Mouse (Mus musculus) embryonic facial prominence, embryonic 13.5 days (tissue): ENCODE data around the gene Lyrm2. TPM values are rescaled to one million over a fixed set of nuclear protein-coding genes. Genes with fewer than 3 reads are reported as not detected.
A peak's percentile ranks its signal among the peaks of the same experiment; 100 is the strongest.

Experiments
- ATAC-seq: fragments of 200-750 bp; cut with Nextera tagmentation; 2 replicates; pipeline ENCODE4 v1.8.0; 2017; ENCODE audit warnings: low read depth; ENCODE audit not compliant: insufficient number of reproducible peaks, insufficient read depth, low FRiP score, low TSS enrichment
- H3K27ac ChIP-seq: fragments of 300-500 bp; sonication (generic); 2 replicates; pipeline ENCODE4 v1.5.1; 2015; ENCODE audit warnings: moderate library complexity, mild to moderate bottlenecking, inconsistent platforms
- H3K27me3 ChIP-seq: fragments of 300-500 bp; sonication (generic); 2 replicates; pipeline ENCODE4 v1.6.1; 2015; ENCODE audit warnings: mild to moderate bottlenecking, inconsistent platforms
- H3K36me3 ChIP-seq: fragments of 300-500 bp; sonication (generic); 2 replicates; pipeline ENCODE4 v1.6.1; 2015; ENCODE audit warnings: mild to moderate bottlenecking, inconsistent platforms
- H3K4me1 ChIP-seq: fragments of 300-500 bp; sonication (generic); 2 replicates; pipeline ENCODE4 v1.6.1; 2015; ENCODE audit warnings: inconsistent platforms
- H3K4me2 ChIP-seq: fragments of 300-500 bp; sonication (generic); 2 replicates; pipeline ENCODE4 v1.6.1; 2015; ENCODE audit warnings: moderate library complexity, mild to moderate bottlenecking, inconsistent platforms
- H3K4me3 ChIP-seq: fragments of 300-500 bp; sonication (generic); 2 replicates; pipeline ENCODE4 v1.5.1; 2015; ENCODE audit warnings: mild to moderate bottlenecking, inconsistent platforms
- H3K9ac ChIP-seq: fragments of 300-500 bp; sonication (generic); 2 replicates; pipeline ENCODE4 v1.6.1; 2015; ENCODE audit warnings: mild to moderate bottlenecking, inconsistent platforms
- H3K9me3 ChIP-seq: fragments of 300-500 bp; sonication (generic); 2 replicates; pipeline ENCODE4 v1.6.1; 2016; ENCODE audit warnings: inconsistent platforms
- WGBS: fragments of 180-500 bp; shearing (Covaris S2); methylation state at CpG from one replicate; pipeline ENCODE4 v1.1.7; 2015; ENCODE audit warnings: mixed read lengths; 5-methylcytosine and 5-hydroxymethylcytosine counted together
- polyA plus RNA-seq: library from polyadenylated mRNA; unstranded; fragments of >200 nt; fragmentation: Nextera tagmentation; extraction: Ambion mirVana; gene quantifications from 2 replicates; pipeline ENCODE4 v1.2.1, GENCODE M21; 2015

Gene Lyrm2
- polyA plus RNA-seq, 1 experiment from 2014 or later, result 136 TPM

DNA sequence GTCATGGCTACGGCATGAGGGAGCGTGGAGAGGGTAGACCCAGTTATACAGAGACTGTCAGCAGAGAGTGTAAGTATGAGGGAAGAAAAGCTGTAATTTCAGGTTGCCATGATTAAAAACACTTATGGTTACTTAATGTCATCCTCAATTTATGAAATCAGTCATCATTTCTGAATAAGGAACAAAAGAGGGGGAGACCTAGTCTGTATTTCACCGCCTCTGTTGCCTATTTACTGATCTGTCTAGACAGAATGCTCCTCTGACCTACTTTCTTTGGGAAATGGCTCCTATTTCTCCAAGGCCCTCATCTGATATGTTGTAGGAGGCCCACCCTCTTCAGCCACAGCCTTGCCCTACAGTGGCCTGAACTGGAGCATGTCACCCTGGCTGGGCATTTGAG lies 20.6 kb downstream of the Lyrm2 start:
- Histone ChIP-seq H3K4me3 (no peak overlapping the region), H3K9ac (no peak overlapping the region), H3K27ac (no peak overlapping the region), H3K9me3 (no peaks in the 10 kb centered on the region), H3K4me1 (no peaks in the 10 kb centered on the region), H3K4me2 (no peak overlapping the region), H3K36me3 (no peaks in the 10 kb centered on the region; the same call in 1 of the 2 replicates), H3K27me3 (no peaks in the 10 kb centered on the region)
- WGBS, result 79% methylated on average over 3 of the region's 3 CpGs
- ATAC-seq, result no peak

DNA sequence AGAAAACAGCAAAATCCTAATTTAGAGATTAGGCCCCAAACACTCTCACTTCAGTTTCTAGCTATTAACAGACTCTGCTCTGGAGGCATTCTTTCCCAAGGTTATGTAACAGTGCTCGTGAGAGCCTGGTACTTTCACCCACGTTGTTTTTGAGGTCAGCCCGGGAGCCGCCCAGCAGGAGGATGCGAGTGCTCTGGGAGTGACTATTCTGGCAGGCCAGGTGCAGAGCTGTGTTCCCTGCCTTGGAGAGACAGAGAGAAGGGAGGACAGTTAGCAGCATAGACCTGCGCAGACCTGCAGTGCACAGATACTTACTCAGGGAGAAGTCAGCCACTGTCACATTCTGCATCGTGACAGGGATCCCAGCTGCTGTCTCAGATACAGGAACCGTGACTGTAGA lies 24.2 kb downstream of the Lyrm2 start:
- no peak overlapping the region for H3K27ac ChIP-seq
- no peak for ATAC-seq
- H3K9me3 ChIP-seq, result no peaks in the 10 kb centered on the region
- no peaks in the 10 kb centered on the region for H3K27me3 ChIP-seq
- no peaks in the 10 kb centered on the region for H3K4me1 ChIP-seq
- H3K9ac ChIP-seq, result no peak overlapping the region
- 61% methylated on average over 8 of the region's 8 CpGs for WGBS
- no peaks in the 10 kb centered on the region for H3K36me3 ChIP-seq
- no peak overlapping the region for H3K4me3 ChIP-seq
- H3K4me2 ChIP-seq, result no peak overlapping the region

DNA sequence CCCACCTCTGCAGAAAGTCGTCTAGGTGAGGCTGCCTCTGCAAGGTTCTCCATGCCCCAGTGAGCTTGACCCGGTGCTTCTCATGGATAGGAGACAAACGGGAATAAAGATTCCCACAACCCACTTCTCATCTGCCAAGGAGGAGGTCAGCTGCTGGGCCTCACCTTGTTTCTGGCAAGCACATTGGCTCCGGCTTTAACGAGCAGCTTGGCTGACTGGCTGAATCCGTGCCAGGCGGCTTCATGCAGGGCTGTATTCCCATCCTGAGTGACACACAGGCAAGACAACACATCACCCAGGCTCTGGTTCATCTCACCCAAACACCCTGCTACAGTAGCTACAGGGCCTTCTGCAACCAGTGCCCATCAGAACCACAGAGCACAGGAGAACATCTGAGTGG lies 26.9 kb downstream of the Lyrm2 start:
- Histone ChIP-seq H3K36me3 (no peaks in the 10 kb centered on the region), H3K4me2 (no peak overlapping the region), H3K9me3 (no peaks in the 10 kb centered on the region), H3K4me1 (no peaks in the 10 kb centered on the region; the same call in 1 of the 2 replicates), H3K9ac (no peak overlapping the region), H3K27ac (no peak overlapping the region), H3K27me3 (no peaks in the 10 kb centered on the region), H3K4me3 (no peak overlapping the region)
- 67% methylated on average over 7 of the region's 7 CpGs for WGBS
- ATAC-seq, result no peak

DNA sequence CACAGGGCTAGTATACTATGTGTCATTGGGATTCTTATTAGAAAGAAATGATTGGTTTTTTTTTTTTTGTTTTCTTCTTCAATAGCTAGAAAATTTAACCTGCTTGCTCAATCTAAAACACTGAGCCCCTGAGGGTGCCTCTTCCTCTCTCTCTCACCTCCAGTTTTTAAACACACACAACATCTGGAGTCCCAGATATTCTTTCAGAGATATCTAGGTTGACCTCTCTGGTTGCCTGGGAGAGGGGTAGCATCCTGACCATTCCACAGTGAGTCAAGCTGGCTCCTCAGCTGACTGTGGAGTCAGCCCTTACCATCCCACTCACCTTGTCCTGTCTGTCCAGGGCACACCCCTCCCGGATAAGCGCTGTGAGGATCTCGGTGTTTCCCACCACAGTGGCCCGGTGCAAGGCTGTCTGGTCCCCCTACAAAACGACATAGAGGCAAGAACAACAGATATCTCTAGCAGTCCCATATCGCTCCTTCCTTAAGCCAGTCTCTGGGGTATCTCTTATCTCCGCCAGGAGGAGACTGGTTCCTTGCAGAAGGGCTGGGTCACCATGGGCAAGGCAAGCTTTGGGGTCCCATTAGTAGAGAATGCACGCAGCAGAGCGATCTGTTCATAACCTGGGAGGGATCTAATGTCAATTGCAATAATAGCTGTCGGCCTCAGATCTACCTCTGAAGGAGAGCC lies 28.5 kb downstream of the Lyrm2 start:
- no peak for ATAC-seq
- WGBS, result 83% methylated on average over 10 of the region's 10 CpGs

DNA sequence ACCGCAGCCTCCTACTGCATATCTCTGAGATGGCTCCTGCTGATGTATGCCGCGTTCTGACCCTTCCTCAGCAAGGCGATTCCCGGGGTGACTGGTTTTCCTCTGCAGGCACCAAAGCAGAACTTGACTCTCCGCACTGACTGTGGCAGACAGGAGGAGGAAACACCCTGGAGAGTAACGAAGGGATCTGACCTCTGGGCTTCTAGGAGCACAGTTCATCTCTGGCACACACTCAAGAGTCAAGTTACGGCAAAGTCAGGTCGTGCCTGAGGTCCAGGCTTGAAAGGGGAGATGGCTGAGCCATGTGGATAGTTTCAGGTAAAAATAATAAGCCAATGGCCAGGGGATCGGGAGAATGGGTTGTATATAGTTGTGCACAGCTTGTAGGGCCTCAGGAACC lies 29.3 kb downstream of the Lyrm2 start:
- H3K9ac ChIP-seq, result no peak overlapping the region
- H3K4me3 ChIP-seq, result no peak overlapping the region
- H3K9me3 ChIP-seq, result no peaks in the 10 kb centered on the region
- no peaks in the 10 kb centered on the region for H3K36me3 ChIP-seq
- no peak overlapping the region for H3K4me2 ChIP-seq
- H3K27me3 ChIP-seq, result no peaks in the 10 kb centered on the region
- H3K27ac ChIP-seq, result no peak overlapping the region
- peaks cover 3% of the 10 kb centered on the region; the same call in 1 of the 2 replicates for H3K4me1 ChIP-seq
- no peak for ATAC-seq
- 41% methylated on average over 10 of the region's 10 CpGs for WGBS

More for the DNA sequence above, 28.5 kb downstream of the Lyrm2 start:
- no peak overlapping the region for H3K9ac ChIP-seq
- no peak overlapping the region for H3K4me3 ChIP-seq
- no peaks in the 10 kb centered on the region for H3K36me3 ChIP-seq
- no peak overlapping the region for H3K27ac ChIP-seq
- peaks cover under 1% of the 10 kb centered on the region; the same call in 1 of the 2 replicates for H3K4me1 ChIP-seq
- no peaks in the 10 kb centered on the region for H3K9me3 ChIP-seq
- no peaks in the 10 kb centered on the region for H3K27me3 ChIP-seq
- no peak overlapping the region for H3K4me2 ChIP-seq

DNA sequence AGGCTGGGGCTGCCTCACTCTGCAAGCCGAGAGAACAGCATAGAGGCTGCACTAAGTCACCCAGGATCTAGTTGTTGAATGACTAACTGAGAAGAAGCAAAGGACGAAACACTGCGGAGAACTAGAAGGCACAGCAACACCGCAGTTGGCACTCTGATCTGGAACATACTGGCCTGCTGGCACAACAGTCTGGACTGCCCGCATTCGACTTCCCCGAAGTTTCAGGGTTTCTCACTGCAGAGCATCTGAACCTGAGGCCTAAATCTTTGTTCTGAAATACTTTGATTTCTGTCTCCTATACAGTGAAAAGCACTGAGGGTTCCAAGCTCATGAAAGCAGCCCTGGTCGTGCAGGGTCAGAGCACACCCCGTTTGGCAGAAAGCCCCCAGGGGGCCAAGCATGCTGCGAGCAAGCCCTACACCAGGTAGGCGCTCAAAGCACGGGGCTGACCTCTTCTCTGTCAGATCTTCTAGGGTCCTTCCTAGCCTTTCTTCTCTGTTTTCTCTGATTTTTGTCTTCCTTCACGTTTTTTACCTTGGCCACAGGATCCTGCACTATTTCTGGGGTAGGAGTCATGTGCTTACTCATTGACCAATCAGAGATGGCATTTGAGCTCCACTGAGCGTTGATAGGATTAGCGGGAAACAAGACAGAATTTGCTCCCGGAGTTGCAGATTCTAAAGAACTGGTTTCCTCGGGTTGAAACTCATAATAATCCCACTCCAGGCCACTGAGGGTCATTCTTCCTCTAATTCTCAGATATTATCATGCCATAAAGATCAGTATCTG lies 33.6 kb downstream of the Lyrm2 start:
- Histone ChIP-seq H3K4me2 (peak overlapping the region; percentile 49), H3K9ac (no peak overlapping the region; the same call in 1 of the 2 replicates), H3K27me3 (no peaks in the 10 kb centered on the region), H3K27ac (no peak overlapping the region), H3K4me1 (peaks cover 5% of the 10 kb centered on the region; the same call in 1 of the 2 replicates), H3K9me3 (no peaks in the 10 kb centered on the region), H3K36me3 (no peaks in the 10 kb centered on the region), H3K4me3 (peak overlapping the region; percentile 29)
- WGBS, result 51% methylated on average over 17 of the region's 17 CpGs
- 0 out of 2 replicates have a peak, but pooled peaks have one; percentile 16 for ATAC-seq

DNA sequence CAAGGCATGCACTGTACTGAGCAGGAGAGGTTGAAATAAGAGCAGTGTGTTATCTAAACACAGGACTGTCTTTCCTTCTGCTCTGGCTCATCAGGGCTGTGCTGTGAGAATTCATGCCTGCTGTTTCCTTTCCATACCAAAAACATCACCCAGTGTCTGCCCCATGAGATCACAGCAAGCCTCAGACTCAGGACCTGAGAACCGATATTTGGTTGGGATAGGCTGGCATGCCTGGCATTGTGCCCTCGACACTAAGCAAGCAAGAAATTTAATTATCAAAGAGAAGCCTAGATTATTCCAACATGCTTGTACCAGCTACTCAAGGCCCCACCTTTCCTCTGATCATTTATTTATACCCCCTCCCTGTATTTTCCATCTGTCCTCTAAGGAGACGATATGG lies 34.5 kb downstream of the Lyrm2 start:
- Histone ChIP-seq H3K27ac (no peak overlapping the region), H3K4me1 (peaks cover 5% of the 10 kb centered on the region; the same call in 1 of the 2 replicates), H3K27me3 (no peaks in the 10 kb centered on the region), H3K9me3 (no peaks in the 10 kb centered on the region), H3K4me3 (no peak overlapping the region), H3K9ac (no peak overlapping the region), H3K4me2 (0 out of 2 replicates have a peak overlapping the region, but pooled peaks have one; percentile 49), H3K36me3 (no peaks in the 10 kb centered on the region)
- no peak for ATAC-seq
- 65% methylated on average over 3 of the region's 3 CpGs for WGBS

DNA sequence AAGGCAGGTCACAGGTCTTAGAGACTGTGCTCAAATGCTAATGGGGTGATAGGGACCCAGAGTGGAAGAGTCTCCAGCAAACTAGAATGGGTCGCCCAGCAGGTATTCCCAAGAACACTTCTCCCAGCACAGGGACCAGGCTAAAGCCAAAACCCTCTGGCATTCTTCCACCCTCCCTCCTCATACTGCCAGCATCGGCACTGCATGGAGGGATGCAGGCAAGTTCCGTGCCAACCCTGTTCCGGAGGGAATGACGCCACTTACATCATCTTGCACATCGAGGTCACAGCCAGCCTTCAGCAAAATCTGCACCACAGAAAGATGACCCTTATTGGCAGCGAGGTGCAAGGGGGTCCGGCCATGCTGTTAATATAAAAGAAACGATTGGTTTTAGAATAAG lies 36.0 kb downstream of the Lyrm2 start:
- WGBS, result 93% methylated on average over 9 of the region's 9 CpGs
- no peak overlapping the region for H3K27ac ChIP-seq
- no peak overlapping the region for H3K4me2 ChIP-seq
- no peaks in the 10 kb centered on the region for H3K9me3 ChIP-seq
- ATAC-seq, result no peak
- no peak overlapping the region for H3K4me3 ChIP-seq
- H3K36me3 ChIP-seq, result no peaks in the 10 kb centered on the region
- H3K9ac ChIP-seq, result no peak overlapping the region
- H3K27me3 ChIP-seq, result no peaks in the 10 kb centered on the region
- H3K4me1 ChIP-seq, result 0 out of 2 replicates have a peak, but pooled peaks cover 5% of the 10 kb centered on the region

DNA sequence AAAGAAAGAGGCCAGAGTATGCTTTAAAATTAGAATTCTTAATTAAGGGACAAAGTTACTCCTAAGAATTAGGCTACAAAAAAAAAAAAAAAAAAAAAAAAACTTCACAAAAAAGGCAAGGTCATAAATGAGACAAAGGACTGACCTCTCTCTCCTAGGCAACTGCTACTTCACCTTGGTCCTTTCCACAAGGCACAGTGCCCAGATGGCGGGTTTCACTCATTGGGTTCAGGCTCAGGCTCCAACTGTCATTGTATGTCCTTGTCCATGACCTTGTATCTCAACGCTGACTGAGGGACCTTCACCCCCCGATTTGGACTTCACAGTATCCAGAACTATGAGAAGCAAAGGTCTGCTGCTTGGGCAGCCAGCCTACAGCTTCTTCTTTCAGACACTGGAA lies 38.3 kb downstream of the Lyrm2 start:
- no peaks in the 10 kb centered on the region for H3K36me3 ChIP-seq
- H3K4me3 ChIP-seq, result no peak overlapping the region
- no peak overlapping the region for H3K4me2 ChIP-seq
- no peak for ATAC-seq
- no peak overlapping the region for H3K27ac ChIP-seq
- 93% methylated on average over 3 of the region's 3 CpGs for WGBS
- H3K9me3 ChIP-seq, result no peaks in the 10 kb centered on the region
- 0 out of 2 replicates have a peak, but pooled peaks cover 5% of the 10 kb centered on the region for H3K4me1 ChIP-seq
- H3K9ac ChIP-seq, result no peak overlapping the region
- H3K27me3 ChIP-seq, result no peaks in the 10 kb centered on the region

Other genes with a start within 250 kb of the Lyrm2 start
- gene Gja10, start 197.5 kb upstream of the Lyrm2 start, polyA plus RNA-seq, result not detected in 2 replicates
- gene Casp8ap2, start 184.8 kb upstream of the Lyrm2 start, polyA plus RNA-seq, result 74.7 and 78.0 TPM in 2 replicates
- gene Mdn1, start 143.1 kb upstream of the Lyrm2 start, polyA plus RNA-seq, result 19.3 TPM in 2 replicates
- gene Ankrd6, start 150.6 kb downstream of the Lyrm2 start, polyA plus RNA-seq, result 12.1 and 14.6 TPM in 2 replicates
- 8.2 and 9.9 TPM in 2 replicates for gene Rragd, start 182.8 kb downstream of the Lyrm2 start, polyA plus RNA-seq
- 34.1 and 35.2 TPM in 2 replicates for gene Ube2j1, start 231.2 kb downstream of the Lyrm2 start, polyA plus RNA-seq